Mouse (Mus musculus) stomach, adult 2 months (tissue): ENCODE results near the gene Btbd1. TPM values are rescaled to one million over a fixed set of nuclear protein-coding genes. Genes with fewer than 3 reads are reported as not detected.

ENCODE experiments used
- polyA plus RNA-seq: library from polyadenylated mRNA; depleted of rRNA; stranded (reverse); fragments of >200 nt; gene quantifications from 2 replicates; pipeline ENCODE4 v1.2.3, GENCODE M21; 2012; rRNA removed

The Btbd1 gene
- 8.8 and 16.2 TPM in 2 replicates for polyA plus RNA-seq

GRCm38 (mm10) chr7:81829379-81829894, at the start of gene Btbd1:
Gene Btbd1 (minus strand): TSS chr7:81829431.

GRCm38 (mm10) chr7:81858968-81859721, 29.9 kb upstream of the Btbd1 start, which contains the start of gene Tm6sf1:
Gene Tm6sf1 (plus strand): TSS chr7:81859001.

GRCm38 (mm10) chr7:81855694-81856093, 26.5 kb upstream of the Btbd1 start, which contains the start of gene Gm10160:
Gene Gm10160 (minus strand): TSS chr7:81855794.

GRCm38 (mm10) chr7:81789095-81789757, 40.0 kb downstream of the Btbd1 start, which contains the start of gene 3110040N11Rik:
Gene 3110040N11Rik (minus strand): TSS chr7:81789478.

GRCm38 (mm10) chr7:81762180-81763109, 66.8 kb downstream of the Btbd1 start, which contains the start of gene Ramac:
Gene Ramac (plus strand): TSS chr7:81762925.

Other genes starting within 250 kb of the Btbd1 start
- 10.1 and 16.2 TPM in 2 replicates for gene Homer2, start 121.9 kb downstream of the Btbd1 start, polyA plus RNA-seq
- gene Ramac, start 66.5 kb downstream of the Btbd1 start, polyA plus RNA-seq = 1.4 and 2.7 TPM in 2 replicates
- 7.5 and 9.7 TPM in 2 replicates for gene 3110040N11Rik, start 40.0 kb downstream of the Btbd1 start, polyA plus RNA-seq
- gene Gm10160, start 26.4 kb upstream of the Btbd1 start, polyA plus RNA-seq = not detected in 2 replicates
- gene Tm6sf1, start 29.6 kb upstream of the Btbd1 start, polyA plus RNA-seq = 4.0 and 7.9 TPM in 2 replicates
- 1.00 and 1.1 TPM in 2 replicates for gene Hdgfl3, start 105.0 kb upstream of the Btbd1 start, polyA plus RNA-seq
- 0.10 and 0.15 TPM in 2 replicates for gene Bnc1, start 162.9 kb upstream of the Btbd1 start, polyA plus RNA-seq